Mouse (Mus musculus) hindbrain, embryonic 11.5 days (tissue): Measurements from ENCODE around the gene Neurl4. TPM values are rescaled to one million over a fixed set of nuclear protein-coding genes. Genes with fewer than 3 reads are reported as not detected.

Source experiments
- ATAC-seq: fragments of 200-750 bp; cut with Nextera tagmentation; 2 replicates; pipeline ENCODE4 v1.8.0; 2017; ENCODE audit warnings: mild to moderate bottlenecking, moderate TSS enrichment, moderate library complexity; ENCODE audit not compliant: low FRiP score
- DNase-seq: peaks from one replicate; pipeline ENCODE4 v3.0.0-alpha.2; 2015; ENCODE audit warnings: low spot score
- H3K27ac ChIP-seq: fragments of 300-500 bp; sonication (generic); 2 replicates; pipeline ENCODE4 v1.5.1; 2014; ENCODE audit warnings: mild to moderate bottlenecking, low read depth, low read length
- H3K27me3 ChIP-seq: fragments of 300-500 bp; sonication (generic); 2 replicates; pipeline ENCODE4 v1.6.1; 2014; ENCODE audit warnings: mild to moderate bottlenecking, low read length, moderate library complexity, mixed read lengths; ENCODE audit not compliant: control insufficient read depth, insufficient read depth
- H3K36me3 ChIP-seq: fragments of 300-500 bp; sonication (generic); 2 replicates; pipeline ENCODE4 v1.6.1; 2014; ENCODE audit warnings: mild to moderate bottlenecking, low read length, moderate library complexity, mixed read lengths; ENCODE audit not compliant: control insufficient read depth, insufficient read depth
- H3K4me1 ChIP-seq: fragments of 300-500 bp; sonication (generic); replicated peaks from 2 replicates; pipeline ENCODE4 v1.6.1; 2014; ENCODE audit warnings: low read length, mixed read lengths; ENCODE audit not compliant: control insufficient read depth, insufficient read depth
- H3K4me2 ChIP-seq: fragments of 300-500 bp; sonication (generic); replicated peaks from 2 replicates; pipeline ENCODE4 v1.6.1; 2014; ENCODE audit warnings: mild to moderate bottlenecking, low read depth, low read length
- H3K4me3 ChIP-seq: fragments of 300-500 bp; sonication (generic); 2 replicates; pipeline ENCODE4 v1.5.1; 2014; ENCODE audit warnings: low read depth, low read length
- H3K9ac ChIP-seq: fragments of 300-500 bp; sonication (generic); 2 replicates; pipeline ENCODE4 v1.6.1; 2014; ENCODE audit warnings: low read depth, low read length
- H3K9me3 ChIP-seq: fragments of 300-500 bp; sonication (generic); 2 replicates; pipeline ENCODE4 v1.6.1; 2016; ENCODE audit warnings: low read length; ENCODE audit not compliant: control insufficient read depth
- WGBS: fragments of 180-500 bp; shearing (Covaris S2); extraction: QIAGEN DNeasy Blood & Tissue Kit; methylation state at CpG from one replicate; pipeline ENCODE4 v1.1.7; 2014; 5-methylcytosine and 5-hydroxymethylcytosine counted together
- polyA plus RNA-seq: library from polyadenylated mRNA; unstranded; fragments of >200 nt; fragmentation: Nextera tagmentation; extraction: Ambion mirVana; gene quantifications from 2 replicates; pipeline ENCODE4 v1.2.1, GENCODE M21; 2014

Gene Neurl4
- polyA plus RNA-seq, 1 experiment from 2014 or later: 20.6 TPM

GRCm38 (mm10) chr11:69886907-69887635 lies 13.8 kb upstream of the Neurl4 start:
- no peaks in the 10 kb centered on the region for H3K27me3 ChIP-seq
- 76% methylated on average over 8 of the region's 8 CpGs for WGBS
- no peaks in the 10 kb centered on the region for H3K9me3 ChIP-seq
- no peaks in the 10 kb centered on the region for H3K36me3 ChIP-seq
- H3K4me2 ChIP-seq: no peak overlapping the region
- no peaks in the 10 kb centered on the region for H3K4me1 ChIP-seq
- H3K4me3 ChIP-seq: no peak overlapping the region
- H3K27ac ChIP-seq: no peak overlapping the region
- no peak overlapping the region for H3K9ac ChIP-seq
- ATAC-seq (no peak), DNase-seq (no peak)

- no peak for ATAC-seq
- WGBS: 80% methylated on average over 4 of the region's 4 CpGs
- no peak for DNase-seq
These were observed 9.4 kb upstream of the Neurl4 start for GRCm38 (mm10) chr11:69891482-69891881.

GRCm38 (mm10) chr11:69894671-69895070 lies 6.2 kb upstream of the Neurl4 start:
- no peak for ATAC-seq
- WGBS: 85% methylated on average over 5 of the region's 5 CpGs
- no peak overlapping the region for H3K9ac ChIP-seq
- H3K27ac ChIP-seq: no peak overlapping the region
- H3K4me2 ChIP-seq: no peak overlapping the region
- H3K9me3 ChIP-seq: no peaks in the 10 kb centered on the region
- H3K27me3 ChIP-seq: no peaks in the 10 kb centered on the region
- no peak for DNase-seq
- H3K4me1 ChIP-seq: peaks cover 6% of the 10 kb centered on the region
- no peaks in the 10 kb centered on the region for H3K36me3 ChIP-seq
- H3K4me3 ChIP-seq: no peak overlapping the region

More at GRCm38 (mm10) chr11:69891482-69891881, 9.4 kb upstream of the Neurl4 start:
- Histone ChIP-seq H3K4me1 (no peaks in the 10 kb centered on the region), H3K27me3 (no peaks in the 10 kb centered on the region), H3K9ac (no peak overlapping the region), H3K9me3 (no peaks in the 10 kb centered on the region), H3K27ac (no peak overlapping the region), H3K4me3 (no peak overlapping the region), H3K36me3 (no peaks in the 10 kb centered on the region), H3K4me2 (no peak overlapping the region)

DNA sequence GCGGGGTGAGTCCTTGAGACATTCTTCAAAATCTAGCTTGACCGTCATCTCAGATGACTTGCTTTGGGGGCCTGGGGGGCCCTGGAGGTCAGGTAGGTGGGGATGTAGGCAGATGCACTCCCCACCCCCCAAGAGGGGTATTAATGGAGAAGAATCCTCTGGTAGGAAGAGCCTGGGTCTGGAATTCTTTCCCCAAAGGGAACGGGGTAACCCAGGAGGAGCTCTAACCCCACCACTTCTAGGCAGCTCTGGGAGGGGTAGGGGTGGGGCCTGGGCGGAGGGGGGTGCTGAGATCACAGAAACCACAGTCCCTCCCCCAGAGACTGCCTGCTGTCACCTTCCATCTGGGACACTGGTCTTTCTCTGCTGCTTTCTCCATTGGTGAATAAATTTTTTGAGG lies 5.6 kb upstream of the Neurl4 start, which contains the start of gene Acap1:
Gene Acap1 (minus strand): TSS at position 249 of the 400 bp plus-strand sequence.
- ATAC-seq: no peak
- no peak for DNase-seq
- Histone ChIP-seq H3K27ac (no peak within 1 kb of the TSS), H3K4me2 (no peak within 1 kb of the TSS), H3K4me3 (no peak within 1 kb of the TSS), H3K36me3 (no peaks in the 10 kb centered on the region), H3K9ac (no peak within 1 kb of the TSS), H3K9me3 (no peaks in the 10 kb centered on the region), H3K27me3 (no peaks in the 10 kb centered on the region), H3K4me1 (peaks cover 6% of the 10 kb centered on the region)
- WGBS: 72% methylated on average over 4 of the region's 4 CpGs

DNA sequence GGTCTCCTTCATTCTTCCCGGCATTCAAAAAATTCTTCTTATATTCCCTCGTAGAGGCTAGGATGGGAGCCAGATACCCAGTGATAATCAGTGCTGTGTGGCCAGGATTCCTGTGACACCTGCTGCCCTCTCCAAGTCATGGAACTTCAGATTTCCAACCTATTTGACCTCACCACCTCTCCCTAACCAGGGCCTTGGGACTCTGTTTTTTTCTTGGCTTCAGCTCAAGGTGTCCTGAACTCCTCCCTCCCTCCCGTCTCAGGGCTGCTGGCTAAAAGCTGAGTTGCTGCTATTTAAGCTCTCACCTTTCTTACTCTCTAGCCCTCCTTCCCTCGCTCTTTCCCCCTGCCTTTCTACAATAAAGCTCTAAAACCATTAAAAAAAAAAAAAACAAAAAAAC lies 1.0 kb upstream of the Neurl4 start:
- 30% methylated on average over 4 of the region's 4 CpGs for WGBS
- Histone ChIP-seq H3K36me3 (0 out of 2 replicates have a peak, but pooled peaks cover 4% of the 10 kb centered on the region), H3K27me3 (no peaks in the 10 kb centered on the region), H3K9me3 (no peaks in the 10 kb centered on the region), H3K27ac (no peak overlapping the region), H3K4me2 (peak overlapping the region; percentile 97), H3K4me3 (peak overlapping the region; percentile 92), H3K4me1 (peaks cover 14% of the 10 kb centered on the region), H3K9ac (peak overlapping the region; percentile 96)
- DNase-seq (peak; percentile 39), ATAC-seq (no peak)

- Histone ChIP-seq H3K9me3 (no peaks in the 10 kb centered on the region), H3K27ac (peak overlapping the region; percentile 96), H3K27me3 (no peaks in the 10 kb centered on the region), H3K4me2 (peak overlapping the region; percentile 97), H3K9ac (peak overlapping the region; percentile 96), H3K36me3 (peaks cover 12% of the 10 kb centered on the region), H3K4me1 (peaks cover 14% of the 10 kb centered on the region), H3K4me3 (peak overlapping the region; percentile 92)
- ATAC-seq: peak; percentile 73
- peak; percentile 96 for DNase-seq
- 0% methylated on average over 42 of the region's 42 CpGs for WGBS
These were observed 554 bp downstream of the Neurl4 start for GRCm38 (mm10) chr11:69901406-69901846.

DNA sequence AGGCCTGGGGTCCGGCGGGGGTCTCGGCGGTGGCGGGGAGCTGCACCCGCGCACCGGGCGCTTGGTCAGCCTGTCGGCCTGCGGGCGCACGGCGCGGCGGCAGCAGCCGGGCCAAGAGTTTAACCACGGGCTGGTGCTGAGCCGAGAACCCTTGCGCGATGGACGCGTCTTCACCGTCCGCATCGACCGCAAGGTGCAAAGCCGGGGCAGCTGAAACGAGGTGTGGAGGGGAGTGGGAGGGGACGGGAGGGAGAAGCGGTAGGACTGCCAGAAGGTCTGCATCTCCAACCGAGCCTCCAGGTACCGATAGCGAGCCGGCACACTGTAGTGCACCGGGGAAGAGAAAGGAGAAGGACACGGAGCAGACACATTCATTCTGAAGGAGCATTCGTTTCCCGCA lies 1.1 kb downstream of the Neurl4 start:
- H3K4me3 ChIP-seq: peak overlapping the region; percentile 92
- no peak for DNase-seq
- H3K9me3 ChIP-seq: no peaks in the 10 kb centered on the region
- peaks cover 14% of the 10 kb centered on the region for H3K4me1 ChIP-seq
- peaks cover 17% of the 10 kb centered on the region for H3K36me3 ChIP-seq
- no peaks in the 10 kb centered on the region for H3K27me3 ChIP-seq
- 0% methylated on average over 34 of the region's 39 CpGs for WGBS
- H3K27ac ChIP-seq: peak overlapping the region; percentile 96
- peak overlapping the region; percentile 97 for H3K4me2 ChIP-seq
- H3K9ac ChIP-seq: peak overlapping the region; percentile 96
- ATAC-seq: peak; percentile 34; the same call in 1 of the 2 replicates

- Histone ChIP-seq H3K27ac (no peak overlapping the region), H3K36me3 (peaks cover 21% of the 10 kb centered on the region), H3K27me3 (no peaks in the 10 kb centered on the region), H3K9me3 (no peaks in the 10 kb centered on the region), H3K9ac (no peak overlapping the region), H3K4me3 (peak overlapping the region; percentile 92), H3K4me1 (peaks cover 14% of the 10 kb centered on the region), H3K4me2 (peak overlapping the region; percentile 97)
- no peak for DNase-seq
- ATAC-seq: no peak
- WGBS: 91% methylated on average over 12 of the region's 13 CpGs
These were observed 2.1 kb downstream of the Neurl4 start for GRCm38 (mm10) chr11:69902972-69903371.

GRCm38 (mm10) chr11:69904311-69904710 lies 3.4 kb downstream of the Neurl4 start:
- no peaks in the 10 kb centered on the region for H3K9me3 ChIP-seq
- H3K4me3 ChIP-seq: no peak overlapping the region
- H3K9ac ChIP-seq: no peak overlapping the region
- H3K27ac ChIP-seq: no peak overlapping the region
- no peak for DNase-seq
- H3K4me2 ChIP-seq: no peak overlapping the region
- no peak for ATAC-seq
- peaks cover 24% of the 10 kb centered on the region for H3K36me3 ChIP-seq
- H3K27me3 ChIP-seq: no peaks in the 10 kb centered on the region
- H3K4me1 ChIP-seq: peaks cover 12% of the 10 kb centered on the region
- 91% methylated on average over 9 of the region's 9 CpGs for WGBS
